Mouse (Mus musculus) left cerebral cortex, adult 2 months (tissue): ENCODE data around the gene Tnfrsf1a. TPM values are rescaled to one million over a fixed set of nuclear protein-coding genes. Genes with fewer than 3 reads are reported as not detected.
A peak's percentile ranks its signal among the peaks of the same experiment; 100 is the strongest.

Source experiments
- DNase-seq, 2 experiments: peaks; one replicate each; pipeline ENCODE4 v3.0.0; 2021 to 2022; ENCODE audit warnings: low spot score in 2 of 2, mixed read lengths in 1 of 2; ENCODE audit errors: extremely low spot score in 1 of 2
- H3K27ac ChIP-seq: fragments of 200-600 bp; 2 replicates; pipeline ENCODE4 v1.8.1; 2022
- H3K4me3 ChIP-seq: fragments of 200-600 bp; 2 replicates; pipeline ENCODE4 v1.8.1; 2022
- CTCF ChIP-seq: fragments of 200-600 bp; IDR thresholded peaks from 2 replicates; pipeline ENCODE4 v1.8.1; 2022; ENCODE audit warnings: antibody characterized with exemption, mild to moderate bottlenecking, moderate library complexity
- intact Hi-C: fragments of 180-260 bp; cut with DNase I; formaldehyde crosslinking; loops from one replicate; pipeline ENCODE4 v1.15.1; 2025
- total RNA-seq, 2 experiments: library from RNA; stranded (reverse); gene quantifications; 2 replicates each; pipeline ENCODE4 v1.2.3; 2021

Gene Tnfrsf1a
- total RNA-seq, 2 experiments from 2014 or later = 10.8 to 11.1 TPM

GRCm38 (mm10) chr6:125328243-125328642 is 20.9 kb upstream of the Tnfrsf1a start:
- peak; percentile 51 for TF ChIP-seq CTCF
- intact Hi-C loops = no loop called here
- DNase-seq = no peak
- Histone ChIP-seq H3K4me3 (no peak overlapping the region), H3K27ac (no peak overlapping the region)

DNA sequence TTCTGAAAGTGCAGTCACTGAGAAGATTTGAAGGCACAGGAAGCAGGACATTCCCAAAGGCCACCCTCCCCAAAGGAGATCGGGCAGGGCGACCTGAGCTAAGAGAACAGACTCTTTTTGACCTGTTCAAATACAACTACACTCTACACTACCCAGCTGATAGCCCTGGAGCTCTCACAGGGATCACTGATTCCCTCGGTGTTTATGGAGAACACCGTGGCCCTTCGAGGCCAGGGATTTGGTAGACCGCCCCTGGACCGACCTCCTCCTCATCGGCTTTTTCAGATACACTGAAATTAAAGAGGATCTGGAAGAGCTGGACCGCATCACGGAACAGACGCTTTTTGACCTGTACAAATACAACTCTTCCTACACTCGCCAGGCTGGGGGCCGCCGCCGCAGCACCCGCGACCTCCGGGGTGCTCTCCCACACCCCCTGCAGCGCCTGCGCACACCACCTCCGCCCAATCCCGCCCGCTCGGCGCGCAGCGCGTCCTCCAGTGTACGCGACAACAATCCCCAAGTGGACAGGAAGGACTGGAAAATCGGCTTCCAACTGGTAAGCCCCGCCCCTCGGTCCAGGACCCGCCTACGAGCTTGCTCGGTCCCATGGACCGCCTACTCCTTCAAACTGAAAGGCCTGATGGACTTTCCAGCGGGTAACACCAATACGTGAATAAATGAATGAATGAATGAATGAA is 18.4 kb upstream of the Tnfrsf1a start:
- TF ChIP-seq CTCF = no peak; the same call in 1 of the 2 replicates
- intact Hi-C loops = no loop called here
- H3K4me3 ChIP-seq = peak overlapping the region; percentile 64
- peak; percentile 71 to 74 for DNase-seq
- H3K27ac ChIP-seq = peak overlapping the region; percentile 52

- DNase-seq = no peak
- no peak for TF ChIP-seq CTCF
- H3K4me3 ChIP-seq = no peak overlapping the region
- intact Hi-C loops = no loop called here
- H3K27ac ChIP-seq = no peak overlapping the region
Measured at GRCm38 (mm10) chr6:125333112-125333899, 15.9 kb upstream of the Tnfrsf1a start.

DNA sequence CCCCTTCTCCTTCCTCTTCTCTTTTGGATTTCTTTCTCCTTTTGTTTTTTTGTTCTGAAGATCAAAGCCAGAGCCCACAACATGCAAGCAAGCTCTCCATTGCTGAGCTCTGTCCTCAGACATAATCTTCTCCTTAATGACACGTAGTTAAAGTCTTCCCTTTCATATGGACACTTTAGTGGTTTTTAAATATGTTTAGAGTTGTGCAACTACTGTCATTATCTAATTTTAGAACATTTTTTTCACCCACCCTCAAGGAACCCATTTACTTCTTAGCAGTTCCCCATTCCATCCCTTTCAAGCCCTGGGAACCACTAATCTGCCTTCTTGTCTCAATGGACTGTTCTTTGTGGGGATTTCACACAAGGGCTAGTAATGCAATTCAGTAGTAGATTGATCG is 14.8 kb upstream of the Tnfrsf1a start:
- no peak for TF ChIP-seq CTCF
- intact Hi-C loops = no loop called here
- H3K27ac ChIP-seq = no peak overlapping the region
- no peak overlapping the region for H3K4me3 ChIP-seq
- DNase-seq = no peak

- no peak overlapping the region for H3K4me3 ChIP-seq
- no peak for TF ChIP-seq CTCF
- no peak for DNase-seq
- intact Hi-C loops = no loop called here
- no peak overlapping the region for H3K27ac ChIP-seq
Measured at GRCm38 (mm10) chr6:125338791-125339660, 10.1 kb upstream of the Tnfrsf1a start.

- H3K27ac ChIP-seq = no peak overlapping the region
- no peak overlapping the region for H3K4me3 ChIP-seq
- intact Hi-C loops = no loop called here
- no peak for TF ChIP-seq CTCF
- no peak for DNase-seq
Measured at GRCm38 (mm10) chr6:125340244-125340643, 8.9 kb upstream of the Tnfrsf1a start.

- no peak for TF ChIP-seq CTCF
- Histone ChIP-seq H3K27ac (no peak overlapping the region), H3K4me3 (no peak overlapping the region)
- DNase-seq = no peak
- intact Hi-C loops = no loop called here
Measured at GRCm38 (mm10) chr6:125342198-125342597, 7.0 kb upstream of the Tnfrsf1a start.

- TF ChIP-seq CTCF = no peak
- intact Hi-C loops = no loop called here
- H3K4me3 ChIP-seq = no peak overlapping the region
- no peak for DNase-seq
- no peak overlapping the region for H3K27ac ChIP-seq
Measured at GRCm38 (mm10) chr6:125344084-125344483, 5.1 kb upstream of the Tnfrsf1a start.

- intact Hi-C loops = no loop called here
- DNase-seq = no peak
- Histone ChIP-seq H3K27ac (no peak overlapping the region), H3K4me3 (no peak overlapping the region)
- no peak for TF ChIP-seq CTCF
Measured at GRCm38 (mm10) chr6:125344866-125345265, 4.3 kb upstream of the Tnfrsf1a start.

DNA sequence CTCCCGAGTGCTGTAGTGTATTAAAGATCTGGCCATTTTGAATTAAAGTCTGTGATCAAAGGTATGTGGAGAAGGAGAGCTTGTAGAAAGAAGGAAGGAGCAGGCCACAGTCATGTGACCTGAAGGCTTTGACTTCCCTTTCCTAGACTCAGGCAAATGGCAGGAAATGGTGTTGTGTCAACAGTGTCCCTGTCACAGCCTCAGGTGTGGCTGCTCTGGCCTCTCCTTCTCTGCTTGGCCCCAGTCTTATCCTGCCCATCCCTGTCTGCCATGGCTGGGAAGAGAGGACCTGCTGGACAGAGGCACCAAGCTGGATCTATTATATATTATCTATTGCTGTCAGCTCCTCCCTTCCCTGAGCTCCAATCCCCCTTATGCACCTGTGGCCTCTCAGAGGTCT is 3.5 kb upstream of the Tnfrsf1a start:
- DNase-seq = no peak
- Histone ChIP-seq H3K4me3 (no peak overlapping the region), H3K27ac (no peak overlapping the region)
- intact Hi-C loops = no loop called here
- no peak for TF ChIP-seq CTCF

- Histone ChIP-seq H3K27ac (no peak overlapping the region), H3K4me3 (no peak overlapping the region)
- no peak for DNase-seq
- no peak for TF ChIP-seq CTCF
- intact Hi-C loops = no loop called here
Measured at GRCm38 (mm10) chr6:125346029-125346428, 3.1 kb upstream of the Tnfrsf1a start.
